Mouse (Mus musculus) limb, embryonic 14.5 days (tissue): ENCODE results near the gene March5. TPM values are rescaled to one million over a fixed set of nuclear protein-coding genes. Genes with fewer than 3 reads are reported as not detected.

Experiments
- ATAC-seq: fragments of 200-750 bp; cut with Nextera tagmentation; 2 replicates; pipeline ENCODE4 v1.8.0; 2017; ENCODE audit warnings: low read depth, moderate number of reproducible peaks, moderate TSS enrichment; ENCODE audit not compliant: low FRiP score
- DNase-seq: peaks from one replicate; pipeline ENCODE4 v3.0.0-alpha.2; 2015; ENCODE audit warnings: low spot score
- H3K27ac ChIP-seq: fragments of 300-500 bp; sonication (generic); replicated peaks from 2 replicates; pipeline ENCODE4 v1.5.1; 2014; ENCODE audit warnings: low read depth, mild to moderate bottlenecking, low read length, moderate library complexity, mixed read lengths
- H3K27me3 ChIP-seq: fragments of 300-500 bp; sonication (generic); 2 replicates; pipeline ENCODE4 v1.6.1; 2014; ENCODE audit warnings: low read length, mixed read lengths; ENCODE audit not compliant: control insufficient read depth, insufficient read depth
- H3K36me3 ChIP-seq: fragments of 300-500 bp; sonication (generic); 2 replicates; pipeline ENCODE4 v1.6.1; 2014; ENCODE audit warnings: mild to moderate bottlenecking, low read length, moderate library complexity, mixed read lengths; ENCODE audit not compliant: control insufficient read depth, insufficient read depth
- H3K4me1 ChIP-seq: fragments of 300-500 bp; sonication (generic); 2 replicates; pipeline ENCODE4 v1.6.1; 2014; ENCODE audit warnings: antibody characterized with exemption, low read length, mixed read lengths; ENCODE audit not compliant: control insufficient read depth, insufficient read depth
- H3K4me2 ChIP-seq: fragments of 300-500 bp; sonication (generic); replicated peaks from 2 replicates; pipeline ENCODE4 v1.6.1; 2014; ENCODE audit warnings: low read depth, mild to moderate bottlenecking, low read length, moderate library complexity; ENCODE audit not compliant: severe bottlenecking
- H3K4me3 ChIP-seq: fragments of 300-500 bp; sonication (generic); replicated peaks from 2 replicates; pipeline ENCODE4 v1.5.1; 2014; ENCODE audit warnings: low read length
- H3K9ac ChIP-seq: fragments of 300-500 bp; sonication (generic); 2 replicates; pipeline ENCODE4 v1.6.1; 2014; ENCODE audit warnings: mild to moderate bottlenecking, low read depth, low read length, moderate library complexity; ENCODE audit not compliant: severe bottlenecking
- H3K9me3 ChIP-seq: fragments of 300-500 bp; sonication (generic); 2 replicates; pipeline ENCODE4 v1.6.1; 2016; ENCODE audit warnings: low read length; ENCODE audit not compliant: control insufficient read depth
- POLR2A ChIP-seq: fragments of 200-500 bp; IDR thresholded peaks from 2 replicates; pipeline ENCODE4 v1.8.0; 2012; ENCODE audit warnings: inconsistent platforms, mild to moderate bottlenecking, moderate library complexity, borderline replicate concordance; ENCODE audit not compliant: insufficient read depth, insufficient read length; ENCODE audit errors: extremely low read depth
- WGBS: fragments of 180-500 bp; shearing (Covaris S2); extraction: QIAGEN DNeasy Blood & Tissue Kit; methylation state at CpG from one replicate; pipeline ENCODE4 v1.1.7; 2014; 5-methylcytosine and 5-hydroxymethylcytosine counted together
- polyA plus RNA-seq, 2 experiments: library from polyadenylated mRNA; depleted of rRNA in 1 of 2; stranded (reverse) in 1 of 2; unstranded in 1 of 2; fragments of >200 nt; fragmentation: Nextera tagmentation in 1 of 2; extraction: Ambion mirVana in 1 of 2; gene quantifications; 2 replicates each; pipeline versions ENCODE4 v1.2.1 to v1.2.3; 2012 to 2014

The March5 gene
- polyA plus RNA-seq, 2 experiments = 67.0 to 106 TPM

DNA sequence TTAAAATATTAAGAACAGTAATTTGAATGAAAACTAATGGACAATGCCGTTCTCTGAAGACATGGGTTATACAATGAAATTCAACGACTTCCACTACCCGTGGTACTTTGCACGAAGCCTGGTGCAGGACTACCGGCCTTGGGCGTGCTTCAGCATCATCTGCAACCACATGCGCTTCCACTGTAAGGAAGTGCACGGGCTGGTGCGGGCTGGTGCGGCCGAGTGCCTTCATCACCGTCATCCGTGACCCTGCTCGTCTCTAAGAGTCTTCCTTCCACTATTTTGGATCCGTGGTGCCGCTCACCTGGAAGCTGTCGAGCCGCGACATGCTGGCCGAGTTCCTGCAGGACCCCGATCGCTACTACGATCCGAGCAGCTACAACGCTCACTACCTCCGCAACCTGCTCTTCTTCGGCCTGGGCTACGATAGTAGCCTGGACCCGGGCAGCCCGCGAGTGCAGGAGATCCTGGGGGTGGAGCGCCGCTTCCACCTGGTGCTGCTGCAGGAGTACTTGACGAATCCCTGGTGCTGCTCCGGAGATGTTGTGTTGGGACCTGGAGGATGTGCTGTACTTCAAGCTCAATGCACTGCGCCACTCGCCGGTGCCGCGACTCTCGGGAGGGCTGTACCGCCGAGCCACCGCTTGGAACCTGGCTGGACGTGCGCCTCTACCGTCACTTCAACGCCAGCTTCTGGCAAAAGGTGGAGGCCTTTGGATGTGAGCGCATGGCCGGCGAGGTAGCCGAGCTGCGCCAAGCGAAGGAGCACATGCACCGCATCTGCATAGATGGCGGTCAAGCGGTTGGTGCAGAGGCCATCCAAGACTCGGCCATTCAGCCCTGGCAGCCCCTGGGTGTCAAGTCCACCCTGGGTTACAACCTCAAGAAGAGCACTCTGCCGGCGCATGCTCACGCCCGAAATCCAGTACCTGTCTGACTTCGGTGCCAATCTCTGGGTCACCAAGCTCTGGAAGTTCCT lies 26.5 kb downstream of the March5 start:
- Histone ChIP-seq H3K36me3 (no peaks in the 10 kb centered on the region), H3K4me3 (peak overlapping the region; percentile 34), H3K9me3 (no peaks in the 10 kb centered on the region), H3K4me2 (peak overlapping the region; percentile 56), H3K27ac (no peak overlapping the region), H3K9ac (no peak overlapping the region), H3K27me3 (peaks cover 17% of the 10 kb centered on the region), H3K4me1 (peaks cover 4% of the 10 kb centered on the region)
- no peak for ATAC-seq
- TF ChIP-seq POLR2A = no peak
- 5% methylated on average over 62 of the region's 63 CpGs for WGBS
- no peak for DNase-seq

DNA sequence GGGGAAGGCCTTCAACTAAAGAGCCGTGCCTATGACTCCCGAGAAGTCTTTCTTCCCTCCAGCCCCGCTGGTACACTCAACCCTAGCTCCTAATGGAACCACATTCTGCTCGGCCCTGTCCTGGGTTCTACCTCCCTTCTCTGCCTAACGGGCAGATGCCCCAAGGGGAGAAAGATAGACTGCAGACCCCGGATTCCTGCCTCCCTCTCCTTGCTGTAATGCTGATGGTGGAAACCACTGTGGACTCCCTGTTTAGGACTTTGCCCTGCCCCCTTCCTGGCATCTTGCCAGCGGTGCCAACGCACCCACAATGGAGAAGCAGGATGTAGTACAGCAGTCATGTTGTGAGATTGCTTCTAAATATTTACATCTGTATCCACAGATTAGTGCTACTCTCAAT lies 28.5 kb downstream of the March5 start:
- Histone ChIP-seq H3K4me3 (no peak overlapping the region), H3K9ac (no peak overlapping the region), H3K9me3 (no peaks in the 10 kb centered on the region), H3K27ac (no peak overlapping the region), H3K4me2 (no peak overlapping the region), H3K36me3 (no peaks in the 10 kb centered on the region), H3K4me1 (peaks cover 4% of the 10 kb centered on the region), H3K27me3 (peaks cover 17% of the 10 kb centered on the region)
- ATAC-seq (no peak), DNase-seq (no peak)
- WGBS = 44% methylated on average over 8 of the region's 8 CpGs
- no peak for TF ChIP-seq POLR2A

- ATAC-seq (no peak), DNase-seq (no peak)
- H3K27me3 ChIP-seq = peaks cover 17% of the 10 kb centered on the region
- H3K4me1 ChIP-seq = peaks cover 4% of the 10 kb centered on the region
- H3K27ac ChIP-seq = no peak overlapping the region
- no peak overlapping the region for H3K4me3 ChIP-seq
- H3K36me3 ChIP-seq = no peaks in the 10 kb centered on the region
- WGBS = 42% methylated on average over 5 of the region's 5 CpGs
- no peak for TF ChIP-seq POLR2A
- H3K9ac ChIP-seq = no peak overlapping the region
- H3K9me3 ChIP-seq = no peaks in the 10 kb centered on the region
- no peak overlapping the region for H3K4me2 ChIP-seq
These were observed 30.0 kb downstream of the March5 start for GRCm38 (mm10) chr19:37237306-37237705.

DNA sequence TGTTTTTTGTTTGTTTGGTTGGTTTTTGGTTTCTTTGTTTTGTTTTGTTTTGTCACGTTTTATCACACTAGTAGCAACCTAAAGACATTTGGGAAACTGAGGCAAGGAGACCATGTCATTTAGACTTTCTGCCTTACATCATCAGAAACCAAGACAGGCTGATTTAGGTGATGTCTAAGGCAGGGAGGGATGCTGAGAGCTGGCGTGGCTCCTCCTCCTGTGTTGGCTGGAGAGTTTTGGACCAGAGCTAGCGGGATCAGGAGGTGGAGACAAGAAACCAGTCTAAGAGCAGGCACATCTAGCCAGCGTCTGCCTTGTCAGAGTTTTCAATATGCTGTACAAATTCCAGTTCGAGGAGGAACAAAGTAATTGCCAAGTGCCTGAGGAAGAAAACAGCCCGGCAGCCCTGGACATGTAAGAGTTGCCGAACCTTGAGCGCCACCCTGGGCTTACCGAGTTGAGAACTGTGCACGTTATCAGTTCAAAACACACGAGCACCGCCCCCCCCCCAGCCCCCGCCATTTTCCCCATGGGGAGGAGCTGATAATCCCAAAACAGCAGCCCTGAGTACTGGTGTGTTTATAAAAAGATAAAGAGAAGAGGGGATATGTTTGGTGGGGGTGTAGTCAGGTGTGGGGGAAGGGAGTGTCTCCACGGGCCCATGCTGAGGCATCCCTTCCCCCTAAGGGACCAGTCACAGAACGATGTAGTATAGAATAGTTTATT lies 30.5 kb downstream of the March5 start:
- Histone ChIP-seq H3K4me3 (no peak overlapping the region), H3K9me3 (no peaks in the 10 kb centered on the region), H3K36me3 (no peaks in the 10 kb centered on the region), H3K27me3 (peaks cover 17% of the 10 kb centered on the region), H3K4me1 (peaks cover 4% of the 10 kb centered on the region), H3K4me2 (no peak overlapping the region), H3K27ac (no peak overlapping the region), H3K9ac (no peak overlapping the region)
- DNase-seq (no peak), ATAC-seq (no peak)
- TF ChIP-seq POLR2A = no peak
- WGBS = 13% methylated on average over 15 of the region's 15 CpGs

DNA sequence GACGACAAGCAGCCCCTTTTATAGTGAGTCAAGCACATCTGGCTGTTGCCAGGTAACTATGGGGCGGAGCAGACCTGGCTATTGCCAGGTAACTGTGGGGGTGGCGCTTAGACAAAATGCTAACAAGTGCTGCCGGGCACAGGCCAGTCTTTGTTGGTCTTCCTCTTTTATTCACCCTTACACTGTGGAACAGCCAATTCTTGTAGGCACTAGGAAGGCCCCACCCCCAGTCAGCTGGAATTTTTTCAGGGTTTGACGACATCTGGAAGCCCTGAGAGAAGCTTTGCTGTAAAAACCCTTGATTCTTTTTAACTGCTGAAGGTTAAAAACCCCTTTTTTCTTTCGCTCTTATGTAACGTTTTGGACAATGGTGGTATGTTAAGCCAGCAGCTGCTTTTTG lies 31.3 kb downstream of the March5 start:
- Histone ChIP-seq H3K27ac (no peak overlapping the region), H3K4me3 (no peak overlapping the region), H3K4me1 (peaks cover 4% of the 10 kb centered on the region), H3K9me3 (no peaks in the 10 kb centered on the region), H3K4me2 (no peak overlapping the region), H3K36me3 (no peaks in the 10 kb centered on the region), H3K27me3 (peaks cover 14% of the 10 kb centered on the region), H3K9ac (no peak overlapping the region)
- 18% methylated on average over 7 of the region's 7 CpGs for WGBS
- ATAC-seq = no peak
- TF ChIP-seq POLR2A = no peak
- DNase-seq = no peak
